Mouse (Mus musculus) heart, adult 18-20 months (tissue): ENCODE results near the gene Clec4b1. TPM values are rescaled to one million over a fixed set of nuclear protein-coding genes. Genes with fewer than 3 reads are reported as not detected.
"Not testable (repeated sequence)": the region's sequence is repeated elsewhere in the genome, so short reads cannot be mapped to it uniquely, and the experiment has no call there.

Experiments used
- DNase-seq, 2 experiments: peaks; one replicate each; pipeline ENCODE4 v3.0.0; 2021 to 2022; ENCODE audit warnings: mixed read lengths in 1 of 2
- long read RNA-seq, 2 experiments: library from polyadenylated mRNA; stranded (forward); transcript quantifications; one replicate each; pipeline ENCODE4 v2.0.0; 2021
- total RNA-seq, 2 experiments: library from RNA; stranded (reverse); gene quantifications; 2 replicates each; pipeline ENCODE4 v1.2.3; 2021

Gene Clec4b1
- total RNA-seq = not detected
- long read RNA-seq, experiment 1 = 0 reads
- long read RNA-seq, experiment 2, partial matches to known transcripts = 0 of 1 reads
- long read RNA-seq, experiment 2, other reads (novel, unspliced or antisense) = 1 of 1 reads

DNA sequence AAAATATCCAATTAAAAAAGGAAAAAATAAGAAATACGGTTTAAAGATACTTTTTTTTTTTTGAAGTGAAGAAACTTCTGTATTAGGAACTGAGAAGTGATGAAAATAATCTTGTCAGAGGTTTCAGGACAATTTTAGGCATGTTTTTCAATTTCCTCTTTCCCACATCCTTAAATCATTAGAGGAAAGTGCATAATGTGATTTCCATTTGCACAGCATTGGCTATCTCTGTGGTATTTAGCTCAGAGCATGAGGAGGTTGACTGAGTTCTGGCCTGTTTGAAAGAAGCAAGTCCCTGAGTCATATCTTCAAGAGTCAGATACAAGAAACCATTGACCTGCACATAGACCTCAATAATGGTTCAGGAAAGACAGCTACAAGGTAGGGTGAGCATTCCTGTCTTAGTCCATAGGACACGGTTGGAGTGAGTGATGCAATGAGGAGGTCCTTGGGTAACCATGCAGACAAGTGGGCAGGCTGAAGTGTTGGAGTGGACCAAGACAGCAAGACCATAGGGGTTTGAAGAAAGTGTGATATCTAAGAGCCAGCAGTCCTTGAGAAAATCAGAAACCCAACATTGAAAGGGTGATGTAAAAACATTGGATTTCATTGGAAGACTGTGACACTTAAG lies at the start of gene Clec4b1:
Clec4b1 (plus strand) TSS at position 221 of the 631 bp plus-strand sequence.
- no peak for DNase-seq

DNA sequence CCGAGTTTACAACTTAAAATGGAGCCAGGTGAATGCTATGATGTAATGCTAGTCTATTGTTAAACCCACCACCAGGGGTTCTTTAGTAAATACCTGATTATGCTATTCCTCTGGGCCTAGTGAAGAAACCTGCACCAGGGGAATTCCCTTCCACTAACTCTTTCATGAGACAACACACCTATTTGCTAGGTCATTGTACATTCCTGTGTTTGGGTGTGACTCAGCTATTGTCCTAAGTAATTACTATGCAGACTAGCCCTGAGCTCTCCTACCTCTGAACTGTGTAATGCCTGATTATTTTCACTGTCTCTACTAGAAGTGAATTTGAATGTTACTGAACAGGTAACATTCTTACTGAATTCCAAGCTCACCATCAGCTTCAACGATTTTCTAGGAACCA lies 45.1 kb upstream of the Clec4b1 start:
- not testable (repeated sequence) for DNase-seq

DNA sequence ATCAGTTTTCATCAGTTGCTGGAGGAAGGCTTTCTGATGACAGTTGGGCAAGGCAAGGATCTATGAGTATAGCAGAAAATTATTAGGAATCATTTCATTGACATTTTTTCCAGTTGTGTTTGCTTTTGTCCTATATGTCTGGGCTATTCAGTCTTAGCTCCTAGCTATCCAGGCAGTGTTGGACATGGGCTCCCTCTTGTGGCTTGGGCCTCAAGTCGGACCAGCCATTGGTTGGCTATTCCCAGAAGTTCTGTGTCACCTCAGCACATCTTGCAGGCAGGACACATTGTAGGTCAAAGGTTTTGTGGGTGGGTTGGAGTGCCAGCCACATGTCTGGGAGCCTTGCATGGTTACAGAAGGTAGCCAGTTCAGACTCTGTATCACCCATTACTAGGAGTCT lies 44.2 kb upstream of the Clec4b1 start:
- peak; percentile 17 to 22 for DNase-seq

DNA sequence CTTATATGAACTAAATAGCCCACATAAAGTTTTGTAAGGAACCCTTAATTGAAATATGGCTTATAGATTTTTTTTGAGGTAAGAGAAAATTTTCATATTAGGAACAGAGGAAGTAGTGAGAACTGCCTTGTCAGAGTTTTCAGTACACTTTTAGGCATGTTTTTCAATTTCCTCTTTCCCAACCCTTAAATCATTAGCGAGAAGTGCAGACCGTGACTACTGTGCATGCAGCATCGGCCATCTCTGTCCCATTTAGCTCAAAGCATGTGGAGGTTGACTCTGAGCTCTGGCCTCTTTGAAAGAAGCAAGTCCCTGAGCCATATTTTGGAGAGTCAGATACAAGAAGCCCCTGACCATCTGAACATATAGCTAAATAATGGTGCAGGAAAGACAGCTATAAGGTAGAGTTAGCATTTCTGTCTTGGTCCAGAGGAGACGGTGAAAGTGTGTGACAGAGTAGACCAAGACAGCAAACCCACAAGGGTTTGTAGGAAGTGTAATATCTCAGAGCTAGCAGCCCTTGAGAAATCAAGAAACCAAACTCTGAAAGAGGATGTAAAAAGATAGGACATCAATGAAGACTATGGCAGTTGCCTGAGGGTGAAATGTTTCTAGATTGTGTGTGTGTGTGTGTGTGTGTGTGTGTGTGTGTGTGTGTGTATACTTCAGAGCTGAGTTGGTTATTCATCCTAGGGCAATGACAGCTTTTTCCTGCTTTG lies 45.5 kb downstream of the Clec4b1 start:
- DNase-seq = peak in 1 of 2 experiments; percentile 16

DNA sequence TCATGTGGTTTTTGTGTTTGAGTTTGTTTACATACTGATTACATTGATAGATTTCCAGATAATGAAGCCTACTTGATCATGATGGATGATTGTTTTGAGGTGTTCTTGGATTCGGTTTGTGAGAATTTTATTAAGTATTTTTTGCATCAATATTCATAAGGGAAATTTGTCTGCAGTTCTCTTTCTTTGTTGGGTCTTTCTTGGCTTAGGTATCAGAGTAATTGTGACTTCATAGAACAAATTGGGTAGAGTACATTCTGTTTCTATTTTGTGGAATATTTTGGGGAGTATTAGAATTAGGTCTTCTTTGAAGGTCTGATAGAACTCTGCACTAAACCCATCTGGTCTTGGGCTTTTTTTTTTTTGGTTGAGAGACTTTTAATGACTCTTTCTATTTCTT lies 56.4 kb downstream of the Clec4b1 start, which contains the start of gene Clec4a2:
Clec4a2 (plus strand) TSS at position 301 of the 400 bp plus-strand sequence.
- not testable (repeated sequence) for DNase-seq

Other genes starting within 250 kb of the Clec4b1 start
- gene Slc2a3, start 248.3 kb upstream of the Clec4b1 start, total RNA-seq = 1 to 10 TPM; 2.7 to 3.5 TPM
- 10 to 100 TPM; 31.7 to 33.5 TPM for gene Foxj2, start 230.0 kb upstream of the Clec4b1 start, total RNA-seq
- 1 to 10 TPM; 1.3 to 1.6 TPM for gene C3ar1, start 193.8 kb upstream of the Clec4b1 start, total RNA-seq
- 10 to 100 TPM; 20.7 to 24.3 TPM for gene Necap1, start 175.5 kb upstream of the Clec4b1 start, total RNA-seq
- 1 to 10 TPM; 4.0 to 4.1 TPM for gene Clec4a1, start 128.1 kb upstream of the Clec4b1 start, total RNA-seq
- 1 to 10 TPM; 3.0 to 4.3 TPM for gene Clec4a3, start 97.4 kb upstream of the Clec4b1 start, total RNA-seq
- gene Clec4a4, start 59.6 kb upstream of the Clec4b1 start, total RNA-seq = not detected
- gene Clec4a2, start 56.5 kb downstream of the Clec4b1 start, total RNA-seq = 1 to 10 TPM; 1.3 to 1.5 TPM
- gene Clec4b2, start 122.9 kb downstream of the Clec4b1 start, total RNA-seq = not detected
- under 1 TPM; 0.35 to 0.85 TPM for gene Clec4n, start 179.9 kb downstream of the Clec4b1 start, total RNA-seq
- gene Clec4d, start 212.1 kb downstream of the Clec4b1 start, total RNA-seq = under 1 TPM; 0.35 to 0.41 TPM
- under 1 TPM; 0.37 to 0.41 TPM for gene Clec4e, start 239.9 kb downstream of the Clec4b1 start, total RNA-seq